Mouse (Mus musculus) heart, adult 2 months (tissue): ENCODE measurements around the gene Lrrc10b.

Source experiments
- CTCF ChIP-seq: fragments of 200-600 bp; IDR thresholded peaks from 2 replicates; pipeline ENCODE4 v1.8.1; 2022; ENCODE audit warnings: antibody characterized with exemption, mild to moderate bottlenecking, moderate library complexity
- POLR2A ChIP-seq: fragments of 200-500 bp; IDR thresholded peaks from 2 replicates; pipeline ENCODE4 v1.6.1; 2011; ENCODE audit warnings: mild to moderate bottlenecking, low read depth, low read length, control low read depth; ENCODE audit not compliant: insufficient read depth

GRCm38 (mm10) chr19:10421986-10422976 is 35.0 kb downstream of the Lrrc10b start:
- no peak for TF ChIP-seq CTCF
- no peak for TF ChIP-seq POLR2A
